Mouse (Mus musculus) hematopoietic stem cell, adult 5-6 weeks (primary cell): ENCODE data around the gene Cd200r3. TPM values are rescaled to one million over a fixed set of nuclear protein-coding genes. Genes with fewer than 3 reads are reported as not detected.
A peak's percentile ranks its signal among the peaks of the same experiment; 100 is the strongest.

Source experiments
- ATAC-seq, 2 experiments: fragments of 125-278 bp in 1 of 2; replicated peaks in 1 of 2; 2 replicates each; pipeline ENCODE4 v1.8.0; 2016 to 2017; ENCODE audit warnings: inconsistent platforms in 2 of 2, mild to moderate bottlenecking in 2 of 2, moderate number of reproducible peaks in 2 of 2, low read depth in 1 of 2, moderate TSS enrichment in 1 of 2; ENCODE audit not compliant: low FRiP score in 2 of 2, poor library complexity in 2 of 2, severe bottlenecking in 2 of 2, insufficient read depth in 1 of 2, low TSS enrichment in 1 of 2
- total RNA-seq: library from RNA; stranded (forward); fragments of 172-1452, 232-1000 nt; gene quantifications from 2 replicates; pipeline ENCODE4 v1.2.3, GENCODE M21; 2017

The Cd200r3 gene
- total RNA-seq, 1 experiment from 2014 or later = not detected

GRCm38 (mm10) chr16:44983379-44984060 lies 40.0 kb downstream of the Cd200r3 start:
- ATAC-seq = no peak

- ATAC-seq = no peak
Observed at GRCm38 (mm10) chr16:44984111-44984510, 40.6 kb downstream of the Cd200r3 start.

GRCm38 (mm10) chr16:44984925-44985324 lies 41.4 kb downstream of the Cd200r3 start:
- ATAC-seq = peak in 1 of 2 experiments; percentile 79; a peak in 1 of 4 replicates

GRCm38 (mm10) chr16:44986029-44986428 lies 42.6 kb downstream of the Cd200r3 start:
- peak in 1 of 2 experiments; percentile 25; a peak in 1 of 4 replicates for ATAC-seq

- peak; percentile 57 to 81; a peak in 2 of 4 replicates for ATAC-seq
Observed at GRCm38 (mm10) chr16:44988667-44989357, 45.3 kb downstream of the Cd200r3 start.

GRCm38 (mm10) chr16:44993319-44994019 lies 50.0 kb downstream of the Cd200r3 start:
- 0 out of 4 replicates have a peak, but pooled peaks of 1 of the 2 experiments have one; percentile 7 for ATAC-seq

- ATAC-seq = no peak
Observed at GRCm38 (mm10) chr16:44994206-44994953, 50.9 kb downstream of the Cd200r3 start.

- no peak for ATAC-seq
Observed at GRCm38 (mm10) chr16:44995111-44995510, 51.6 kb downstream of the Cd200r3 start.

- no peak for ATAC-seq
Observed at GRCm38 (mm10) chr16:44996701-44997100, 53.2 kb downstream of the Cd200r3 start.

GRCm38 (mm10) chr16:44999537-44999936 lies 56.1 kb downstream of the Cd200r3 start:
- no peak for ATAC-seq

- ATAC-seq = peak; percentile 42 to 49; a peak in 1 of 4 replicates
Observed at GRCm38 (mm10) chr16:45004443-45004842, 61.0 kb downstream of the Cd200r3 start.

- peak in 1 of 2 experiments; percentile 45; a peak in 1 of 4 replicates for ATAC-seq
Observed at GRCm38 (mm10) chr16:45005280-45005679, 61.8 kb downstream of the Cd200r3 start.

- no peak for ATAC-seq
Observed at GRCm38 (mm10) chr16:45006971-45007370, 63.5 kb downstream of the Cd200r3 start.

GRCm38 (mm10) chr16:45007807-45008206 lies 64.3 kb downstream of the Cd200r3 start:
- no peak for ATAC-seq

- no peak for ATAC-seq
Observed at GRCm38 (mm10) chr16:45009634-45010033, 66.2 kb downstream of the Cd200r3 start.

GRCm38 (mm10) chr16:45015591-45015990 lies 72.1 kb downstream of the Cd200r3 start:
- ATAC-seq = no peak

- ATAC-seq = peak; percentile 86 to 92
Observed at GRCm38 (mm10) chr16:45016488-45016887, 73.0 kb downstream of the Cd200r3 start.
